Mouse (Mus musculus): Measurements from ENCODE around the gene Sdk1.

GRCm38 (mm10) chr5:142188765-142189164 lies 947.5 kb downstream of the Sdk1 start:
- TF ChIP-seq MAFK (IDR thresholded peaks at IDR 0.05; ENCODE audit: insufficient read depth, low read depth, low read length) (no peak), ZNF384 (IDR thresholded peaks at IDR 0.05; ENCODE audit: low read depth, low read length) (no peak), HCFC1 (IDR thresholded peaks at IDR 0.05; ENCODE audit: borderline replicate concordance, insufficient read depth, low read length) (no peak)
